Mouse (Mus musculus) cortical plate, adult 2 months (tissue): ENCODE measurements around the gene Rps15a.

Experiments
- CTCF ChIP-seq: fragments of 200-500 bp; IDR thresholded peaks from 2 replicates; pipeline ENCODE4 v1.5.1; 2011; ENCODE audit warnings: mild to moderate bottlenecking, control low read depth, low read length; ENCODE audit not compliant: insufficient read depth; ENCODE audit errors: extremely low read depth
- POLR2A ChIP-seq: fragments of 200-500 bp; IDR thresholded peaks from 2 replicates; pipeline ENCODE4 v1.6.1; 2011; ENCODE audit warnings: mild to moderate bottlenecking, low read length, control low read depth; ENCODE audit not compliant: insufficient read depth; ENCODE audit errors: extremely low read depth

DNA sequence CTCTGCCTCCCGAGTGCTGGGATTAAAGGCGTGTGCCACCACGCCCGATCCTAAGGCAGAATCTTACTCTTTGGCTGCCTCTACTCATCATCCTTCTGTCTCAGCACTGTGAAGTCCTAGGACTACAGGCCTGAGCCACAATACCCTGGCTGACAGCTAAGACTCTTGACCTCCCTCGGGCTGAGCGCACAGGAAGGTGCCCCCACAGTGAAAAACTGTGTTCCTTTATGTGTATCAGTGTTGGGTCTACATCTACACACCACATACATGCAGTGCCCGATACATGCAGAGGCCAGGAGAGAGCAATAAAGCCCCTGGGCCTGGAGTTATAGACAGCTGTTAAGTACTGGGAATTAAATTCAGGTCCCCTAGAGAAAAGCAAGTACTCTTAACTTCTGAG, 6.2 kb upstream of the Rps15a start:
- TF ChIP-seq CTCF, result no peak
- no peak for TF ChIP-seq POLR2A
